Mouse (Mus musculus) left cerebral cortex, adult 9 months (tissue): ENCODE data around the gene Wdr82.

Source experiments
- DNase-seq, 2 experiments: peaks; one replicate each; pipeline ENCODE4 v3.0.0; 2022; ENCODE audit warnings: low spot score in 2 of 2

Gene Wdr82

DNA sequence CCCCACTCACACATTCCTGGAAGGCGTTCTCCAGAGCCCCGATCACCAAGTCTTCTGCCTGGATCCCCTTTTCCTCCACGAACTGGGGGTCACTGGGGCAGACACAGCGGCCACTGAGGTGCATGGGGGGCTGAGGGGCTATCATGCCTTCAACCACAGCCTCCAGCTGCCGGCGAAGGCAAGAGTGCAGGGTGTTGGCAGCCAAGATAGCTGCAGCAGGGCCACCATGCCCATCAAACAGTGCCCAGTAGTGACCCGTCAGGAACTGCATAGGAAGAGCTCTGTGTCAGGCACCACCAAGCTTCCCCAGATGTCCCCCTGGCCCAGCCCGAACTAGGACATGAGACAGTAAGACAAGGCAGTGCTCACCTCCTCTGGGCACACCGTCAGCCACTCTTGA is 27.0 kb downstream of the Wdr82 start:
- no peak for DNase-seq

DNA sequence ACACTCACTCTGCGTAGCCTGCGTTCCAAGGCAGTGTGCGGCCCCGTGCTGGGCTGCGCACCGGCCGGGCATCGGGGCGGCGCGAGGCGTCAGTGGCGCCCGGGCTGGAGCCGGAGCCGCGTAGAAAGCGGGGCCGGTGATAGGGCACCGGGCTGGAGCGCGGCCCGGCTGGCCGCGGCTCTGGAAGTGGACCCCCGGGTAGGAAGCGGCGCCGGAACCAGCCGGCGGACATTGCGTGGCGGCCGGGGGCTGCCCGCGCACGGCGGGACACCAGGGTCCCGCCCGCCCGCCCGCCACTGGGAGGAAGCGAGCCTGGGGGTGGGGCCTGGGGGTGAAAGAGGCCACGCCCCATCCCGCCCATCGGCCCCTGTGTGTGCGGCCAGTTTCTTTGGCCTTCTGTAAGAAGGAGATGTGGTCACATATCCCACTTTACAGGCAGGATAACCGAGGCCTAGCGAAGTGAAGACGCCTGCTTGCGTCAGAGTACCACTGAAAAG is 28.3 kb downstream of the Wdr82 start:
- DNase-seq: no peak

DNA sequence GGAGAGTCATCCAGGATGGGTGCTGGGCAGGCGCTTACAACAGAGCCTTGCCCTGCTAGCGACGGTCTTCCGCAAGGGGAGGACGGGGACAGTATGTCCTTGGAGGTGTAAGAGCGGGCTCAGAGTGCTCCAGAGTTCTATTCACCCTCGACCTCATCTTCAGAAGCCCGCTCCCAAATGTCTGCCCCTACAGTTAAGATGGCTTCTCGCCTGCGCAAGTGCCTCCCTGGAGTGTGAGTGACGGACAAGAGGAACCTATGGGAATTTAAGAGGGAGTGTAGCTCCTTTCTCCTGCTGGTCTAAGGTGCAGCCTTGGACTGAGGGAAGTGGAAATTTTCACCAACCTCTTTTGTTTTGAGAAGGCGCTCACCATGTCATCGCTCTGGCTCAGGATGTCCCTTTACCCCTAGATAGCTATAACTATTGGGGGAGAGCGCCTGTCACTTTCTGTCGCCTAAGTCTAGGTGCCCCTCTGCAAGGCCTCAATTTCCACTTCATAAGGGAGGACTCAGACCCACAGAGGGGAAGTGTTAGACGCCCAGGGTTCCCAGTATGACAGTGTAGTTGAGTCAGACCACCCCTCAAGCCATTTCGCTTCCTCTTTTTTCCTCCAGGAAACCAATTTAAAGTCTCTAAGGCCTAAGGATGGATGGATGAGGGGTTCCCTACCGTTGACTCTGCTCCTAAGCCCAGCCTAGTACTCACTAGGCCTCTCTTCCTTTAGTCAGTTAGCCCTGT is 29.0 kb downstream of the Wdr82 start, which contains the start of gene Ppm1m:
TSS of gene Ppm1m (minus strand) at position 212 of the 738 bp plus-strand sequence.
- no peak for DNase-seq

DNA sequence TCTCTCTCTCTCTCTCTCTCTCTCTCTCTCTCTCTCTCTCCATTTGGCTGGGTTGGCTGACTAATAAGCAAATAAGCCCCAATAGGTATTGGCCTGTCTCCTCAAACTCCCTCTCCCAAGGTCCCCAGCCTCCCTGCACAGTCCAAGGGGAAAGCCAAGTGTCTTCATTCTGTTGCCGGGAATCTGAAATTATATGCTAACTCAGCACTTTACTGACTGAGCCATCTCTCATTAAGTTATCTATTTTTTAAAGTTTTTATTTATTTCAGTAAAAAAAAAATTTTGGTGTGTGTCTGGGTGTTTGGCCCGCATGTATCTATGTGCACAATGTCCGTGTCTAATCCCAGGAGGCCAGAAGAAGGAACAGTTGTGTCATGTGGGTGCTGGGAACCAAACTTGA is 31.2 kb downstream of the Wdr82 start:
- no peak for DNase-seq

DNA sequence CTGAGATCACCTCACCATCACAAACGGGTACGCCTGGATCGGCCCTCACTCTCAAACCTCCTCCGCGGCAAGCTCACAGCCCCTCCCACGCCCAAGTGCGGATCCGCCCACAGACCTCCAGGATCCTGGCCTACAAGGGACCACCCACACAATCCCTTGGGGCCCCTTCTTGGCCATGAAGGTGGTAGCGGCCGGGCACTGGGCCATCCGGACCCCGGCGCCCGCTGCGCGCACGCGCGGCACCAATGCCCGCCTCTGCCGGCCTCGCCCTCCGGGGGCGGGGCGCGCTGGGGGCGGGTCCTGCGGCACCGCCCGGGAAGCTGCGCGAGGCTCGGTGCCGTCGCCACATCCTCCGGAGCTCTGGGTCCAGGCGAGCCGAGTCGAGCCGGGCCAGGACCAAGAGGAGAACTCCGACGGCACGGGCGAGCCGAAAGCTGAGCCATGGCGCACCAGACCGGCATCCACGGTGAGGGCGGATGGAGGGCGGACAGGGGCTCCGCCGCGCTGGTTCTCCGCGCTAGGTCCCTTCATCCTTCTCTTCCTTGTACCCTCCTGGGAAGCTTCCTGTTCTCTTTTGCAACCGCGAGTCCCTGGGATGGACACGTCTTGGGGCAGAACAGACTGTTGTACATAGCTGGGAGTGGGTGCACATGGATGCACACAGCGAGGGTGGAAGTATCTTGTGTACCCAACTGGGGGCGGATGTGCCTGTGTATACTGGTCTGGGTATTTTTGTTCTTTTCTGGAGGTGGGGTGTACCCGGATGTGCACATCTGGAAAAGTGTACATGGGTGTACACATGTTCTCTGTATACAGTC is 32.3 kb downstream of the Wdr82 start, which contains the start of gene Twf2:
TSS of gene Twf2 (plus strand) at position 290 of the 818 bp plus-strand sequence.
- DNase-seq: peak; percentile 75 to 88

DNA sequence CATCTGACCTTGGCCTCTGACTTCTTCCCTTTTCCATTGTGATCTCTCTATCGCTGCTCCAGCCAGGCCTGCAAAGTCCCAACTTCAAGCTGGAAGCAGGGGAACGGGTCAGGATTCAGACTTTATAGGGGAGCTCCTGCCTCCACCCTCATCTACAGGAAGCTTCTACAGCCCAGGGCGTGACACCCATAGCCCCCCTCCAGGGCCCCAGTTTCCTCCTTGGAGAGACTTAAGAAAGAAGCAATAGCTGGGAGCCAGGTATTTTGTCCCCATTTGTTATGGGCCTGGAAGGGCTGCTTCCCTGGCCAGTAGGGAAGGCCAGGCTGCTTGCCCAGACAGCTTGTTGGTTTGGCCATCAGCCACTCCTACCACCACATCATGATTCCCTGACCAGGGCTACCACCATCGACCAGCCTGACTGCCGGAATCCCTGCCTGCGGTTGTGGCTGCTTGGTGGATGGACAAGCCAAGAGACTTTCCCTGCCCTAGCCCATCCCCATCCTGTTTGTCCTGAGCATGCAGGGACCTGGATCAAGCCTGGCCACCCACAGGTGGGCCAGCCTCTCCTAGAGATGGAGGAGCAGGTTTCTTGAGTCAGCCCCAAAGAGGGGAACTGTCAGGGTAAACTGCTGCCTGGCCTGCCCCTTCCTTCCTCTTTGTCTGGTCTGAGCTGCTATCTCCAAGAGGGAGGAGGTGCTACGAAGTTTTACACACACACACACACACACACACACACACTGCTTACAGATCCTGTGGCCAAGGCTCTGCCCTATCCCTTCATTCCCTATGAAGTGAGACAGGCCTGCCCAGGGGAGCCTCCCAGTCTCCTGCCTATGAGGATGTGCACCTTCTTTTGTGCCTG is 33.5 kb downstream of the Wdr82 start:
- no peak for DNase-seq

DNA sequence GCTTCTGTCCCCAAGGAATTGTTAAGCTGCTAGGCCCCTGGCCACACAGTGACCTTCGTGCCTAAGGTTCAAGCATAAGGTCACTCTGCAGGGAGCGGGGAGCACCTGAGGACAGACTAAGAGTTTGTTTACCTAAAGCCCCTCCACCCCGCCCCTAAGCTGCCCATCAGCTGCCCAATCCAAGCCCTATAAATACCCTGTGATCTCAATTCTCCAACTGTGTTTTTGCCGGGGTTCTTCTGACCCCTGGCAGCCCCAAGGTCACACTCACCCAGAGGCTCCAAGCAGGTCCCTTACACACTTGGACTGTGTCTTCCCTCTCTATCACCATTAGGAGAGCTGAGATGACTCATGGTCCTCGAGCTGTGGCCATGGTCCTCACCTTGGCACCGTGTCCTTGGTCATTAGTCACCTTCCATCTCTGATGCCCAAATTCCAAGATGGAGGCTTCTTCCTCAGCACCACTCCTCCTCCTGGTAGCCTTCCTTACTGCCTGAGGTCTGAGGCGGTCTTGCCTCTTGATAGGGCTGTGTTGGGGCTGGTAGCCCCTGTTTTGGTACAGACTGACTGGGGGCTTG is 35.1 kb downstream of the Wdr82 start:
- no peak for DNase-seq

DNA sequence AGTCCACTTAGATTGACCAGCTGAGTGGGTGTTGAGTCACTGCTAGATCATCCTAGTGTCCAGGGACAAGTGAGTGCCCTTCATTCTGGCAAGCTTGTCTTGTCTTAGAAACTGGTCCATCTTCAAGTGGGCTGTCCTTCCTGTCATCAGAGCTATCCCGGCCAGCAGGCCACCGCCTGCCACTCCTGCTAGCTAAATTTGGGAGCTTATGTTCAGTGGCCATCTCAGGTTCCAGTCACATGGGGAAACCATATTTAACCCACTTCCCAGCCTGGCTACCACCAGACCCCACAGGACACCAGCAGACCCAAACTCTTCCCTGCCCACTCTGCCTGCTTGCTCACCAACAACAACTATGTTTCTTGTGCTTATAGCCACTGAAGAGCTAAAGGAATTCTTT is 35.8 kb downstream of the Wdr82 start:
- DNase-seq: no peak

DNA sequence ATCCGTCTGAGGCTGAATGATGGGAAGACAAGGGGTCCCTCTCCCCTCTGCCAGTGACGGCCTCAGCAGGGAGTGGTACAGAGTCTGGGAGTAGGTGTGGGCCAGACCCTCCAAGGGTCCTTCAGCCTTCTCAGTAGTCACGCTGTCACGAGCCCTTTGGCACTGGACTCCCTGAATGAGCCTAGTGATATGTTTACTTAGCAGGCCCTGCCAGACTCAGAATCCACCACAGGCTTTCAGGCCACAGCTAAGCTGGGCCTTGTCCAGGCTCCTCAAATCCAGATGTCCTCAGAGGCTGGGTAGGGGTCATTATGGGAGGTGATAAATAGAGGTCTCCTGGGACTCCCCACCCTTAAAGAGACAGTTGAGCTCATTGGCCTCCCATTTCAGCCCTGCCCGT is 37.5 kb downstream of the Wdr82 start:
- no peak for DNase-seq

DNA sequence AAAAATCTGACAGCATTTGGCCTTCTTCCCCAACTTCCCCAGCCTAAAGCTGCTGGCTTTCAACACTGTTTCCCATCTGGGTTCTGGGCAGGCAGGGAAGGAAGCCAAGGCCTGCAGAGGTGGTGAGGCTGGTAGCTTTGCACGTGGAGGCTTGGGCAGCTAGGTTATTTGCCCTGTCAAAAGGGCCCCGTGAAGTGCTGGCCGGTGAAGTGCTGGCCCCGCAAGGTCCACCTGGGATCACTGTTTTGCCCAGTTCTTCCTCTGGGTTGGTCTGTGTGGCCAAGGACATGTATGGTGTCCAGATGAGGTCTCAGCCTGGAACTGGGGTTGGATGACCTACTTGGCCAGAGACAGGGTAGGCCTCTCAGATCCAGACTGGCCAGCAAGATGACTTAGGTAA is 39.2 kb downstream of the Wdr82 start:
- no peak for DNase-seq

DNA sequence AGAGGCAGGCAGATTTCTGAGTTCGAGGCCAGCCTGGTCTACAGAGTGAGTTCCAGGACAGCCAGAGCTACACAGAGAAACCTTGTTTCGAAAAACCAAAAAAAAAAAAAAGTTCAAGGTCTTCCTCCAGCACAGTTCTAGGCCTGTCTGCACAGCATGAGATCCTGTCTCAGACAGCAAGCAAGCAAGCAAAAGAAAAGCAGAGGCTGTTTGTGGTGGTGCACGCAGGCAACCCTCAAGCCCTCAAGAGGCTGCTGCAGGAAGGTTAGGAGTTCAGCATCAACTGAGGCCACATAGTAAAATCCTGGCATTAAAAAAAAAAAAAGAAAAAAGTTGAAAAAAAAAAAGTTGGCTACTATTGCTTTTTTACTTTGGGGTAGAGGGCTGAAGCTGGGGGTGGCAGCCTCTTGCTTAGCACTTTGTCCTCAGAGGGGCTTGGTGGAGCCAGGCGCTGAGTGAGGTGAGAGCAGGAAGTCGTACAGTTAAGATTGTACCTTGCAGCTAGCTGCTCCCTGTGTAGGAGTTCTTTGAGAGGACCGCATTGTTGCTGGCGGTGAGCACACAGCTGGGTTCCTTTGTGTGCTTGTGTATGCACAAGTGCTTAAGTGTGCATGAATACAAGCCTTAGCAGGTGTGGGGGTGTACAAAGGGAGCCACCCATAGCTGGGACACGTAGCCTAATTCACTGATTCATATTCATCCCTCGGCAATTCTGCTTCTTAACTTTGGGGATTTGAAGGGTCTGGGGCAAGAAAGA is 40.3 kb downstream of the Wdr82 start:
- DNase-seq: no peak

DNA sequence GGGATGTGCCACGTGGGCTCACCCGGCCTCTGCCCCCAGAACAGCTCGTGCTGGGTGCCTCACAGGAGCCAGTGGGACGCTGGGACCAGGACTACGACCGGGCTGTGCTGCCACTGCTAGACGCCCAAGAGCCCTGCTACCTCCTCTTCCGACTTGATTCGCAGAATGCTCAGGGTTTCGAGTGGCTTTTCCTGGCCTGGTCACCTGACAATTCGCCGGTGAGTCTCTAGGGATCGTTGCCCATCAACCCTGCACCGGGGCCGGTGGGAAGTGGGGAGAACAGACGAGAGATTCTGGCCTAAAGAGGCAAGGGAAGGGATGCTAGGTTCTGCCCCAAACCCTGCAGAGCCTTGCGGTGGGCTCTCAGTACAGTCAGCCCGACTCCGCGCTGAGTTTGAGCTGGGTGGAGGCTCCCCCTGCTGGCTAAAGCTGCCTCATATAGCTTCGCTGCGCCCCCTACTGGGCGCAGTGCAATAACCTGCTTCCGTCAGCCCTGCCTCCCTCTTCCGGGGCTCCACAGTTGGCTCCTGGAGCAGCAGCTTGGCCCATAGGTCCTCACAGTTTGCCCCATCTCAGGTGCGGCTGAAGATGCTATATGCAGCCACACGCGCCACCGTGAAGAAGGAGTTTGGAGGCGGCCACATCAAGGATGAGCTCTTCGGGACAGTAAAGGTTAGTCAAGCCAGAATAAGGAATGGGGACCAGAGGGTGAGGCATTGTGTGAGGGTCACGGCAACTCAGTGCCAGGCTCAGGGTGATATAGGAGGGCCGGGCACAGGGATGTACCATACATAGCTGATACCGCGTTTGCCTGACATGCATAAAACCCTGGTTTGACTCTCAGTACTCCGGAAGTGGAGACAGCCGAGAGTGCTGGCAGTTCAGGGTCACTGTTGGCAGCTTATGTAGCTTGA is 41.2 kb downstream of the Wdr82 start:
- DNase-seq: peak in 1 of 2 experiments; percentile 86

DNA sequence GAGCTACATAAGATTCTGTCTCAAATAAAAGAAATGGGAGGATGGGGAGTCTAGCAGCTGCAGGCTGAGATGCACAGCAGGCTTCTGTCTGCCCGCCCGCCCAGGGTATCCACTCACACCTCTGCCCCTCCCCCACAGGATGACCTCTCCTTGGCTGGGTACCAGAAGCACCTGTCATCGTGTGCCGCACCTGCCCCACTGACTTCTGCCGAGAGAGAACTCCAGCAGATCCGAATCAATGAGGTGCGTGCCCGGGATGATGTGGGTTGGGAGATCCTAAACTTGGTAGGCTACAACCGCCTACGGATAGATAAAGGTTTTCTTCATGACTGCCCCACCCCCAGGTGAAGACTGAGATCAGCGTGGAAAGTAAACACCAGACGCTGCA is 41.9 kb downstream of the Wdr82 start:
- no peak for DNase-seq

DNA sequence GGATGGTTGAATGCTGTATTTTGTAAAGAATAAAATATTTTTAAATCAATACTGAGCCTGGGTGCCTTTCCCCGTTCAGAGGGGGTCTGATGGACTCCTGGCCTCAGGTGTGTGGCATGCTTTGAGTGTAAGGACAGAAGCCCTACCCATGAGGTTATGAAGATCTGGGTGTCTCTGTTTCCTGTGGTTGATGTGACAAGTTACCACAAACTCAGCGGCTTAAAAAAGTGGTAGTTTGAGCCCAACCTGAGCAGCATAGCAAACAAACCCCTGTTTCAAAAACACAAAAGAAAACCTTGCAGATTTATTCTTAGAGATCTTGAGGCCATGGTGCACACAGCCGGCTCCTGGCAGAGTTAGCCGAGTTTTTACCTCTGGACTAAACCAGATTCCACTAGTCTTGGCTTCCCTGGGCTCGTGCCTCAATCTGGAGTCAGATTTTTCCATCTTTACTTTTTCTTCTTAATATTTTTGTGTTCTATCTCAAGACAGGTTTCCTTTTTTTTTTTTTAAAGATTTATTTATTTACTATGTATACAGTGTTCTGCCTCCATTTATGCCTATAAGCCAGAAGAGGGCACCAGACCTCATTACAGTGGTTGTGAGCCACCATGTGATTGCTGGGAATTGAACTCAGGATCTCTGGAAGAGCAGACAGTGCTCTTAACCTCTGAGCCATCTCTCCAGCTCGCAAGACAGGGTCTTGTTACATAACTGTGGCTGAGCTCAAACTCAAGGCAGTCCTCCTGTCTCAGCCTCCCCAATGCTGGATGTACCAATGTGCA is 44.8 kb downstream of the Wdr82 start:
- DNase-seq: no peak

DNA sequence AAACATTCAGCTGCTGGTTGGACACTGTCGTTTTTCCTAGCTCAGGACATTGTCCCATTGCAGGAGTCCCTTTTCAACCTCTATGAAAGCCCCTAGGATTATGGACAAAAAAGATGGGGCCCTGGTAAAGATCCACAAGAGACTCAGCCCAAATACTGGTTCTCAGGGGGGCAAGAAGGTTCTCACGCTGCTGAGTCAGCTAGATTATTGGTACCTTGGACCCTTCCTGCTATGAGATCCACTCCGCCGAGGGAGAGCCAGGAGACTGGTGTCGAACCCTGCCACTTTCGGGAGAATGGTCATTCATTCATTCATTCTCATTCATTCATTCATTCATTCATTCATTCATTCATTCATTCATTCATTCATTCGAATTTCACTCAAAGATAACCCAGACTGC is 46.2 kb downstream of the Wdr82 start:
- no peak for DNase-seq

DNA sequence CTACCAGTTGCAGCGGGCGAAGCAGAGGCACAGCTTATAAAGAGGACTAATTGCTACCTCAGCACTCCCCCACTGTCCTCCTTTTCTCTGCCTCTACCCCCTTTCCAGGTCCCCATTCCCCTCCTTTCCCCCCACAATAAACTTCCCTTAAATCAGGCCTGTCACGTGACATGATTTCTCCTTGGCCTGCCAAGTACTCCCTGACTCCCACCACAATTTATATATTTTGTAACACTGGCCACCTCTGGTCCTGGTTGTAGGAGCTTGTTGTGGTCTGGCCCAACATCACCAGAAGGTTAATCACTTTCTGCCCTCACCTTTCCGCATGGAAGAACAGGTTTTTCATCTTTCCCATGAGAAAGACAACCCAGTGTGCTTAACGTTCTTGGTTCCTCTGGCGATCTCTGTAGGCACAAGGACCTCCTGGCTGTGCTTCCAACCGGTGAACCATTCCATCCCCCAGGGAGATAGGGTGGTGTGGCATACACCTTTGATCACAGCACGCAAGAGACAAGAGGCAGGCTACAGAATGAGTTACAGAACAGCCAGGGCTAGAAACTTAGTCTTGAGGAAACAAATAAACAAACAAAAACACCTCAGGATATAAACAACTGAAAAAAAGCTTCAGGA is 50.3 kb downstream of the Wdr82 start:
- DNase-seq: no peak

DNA sequence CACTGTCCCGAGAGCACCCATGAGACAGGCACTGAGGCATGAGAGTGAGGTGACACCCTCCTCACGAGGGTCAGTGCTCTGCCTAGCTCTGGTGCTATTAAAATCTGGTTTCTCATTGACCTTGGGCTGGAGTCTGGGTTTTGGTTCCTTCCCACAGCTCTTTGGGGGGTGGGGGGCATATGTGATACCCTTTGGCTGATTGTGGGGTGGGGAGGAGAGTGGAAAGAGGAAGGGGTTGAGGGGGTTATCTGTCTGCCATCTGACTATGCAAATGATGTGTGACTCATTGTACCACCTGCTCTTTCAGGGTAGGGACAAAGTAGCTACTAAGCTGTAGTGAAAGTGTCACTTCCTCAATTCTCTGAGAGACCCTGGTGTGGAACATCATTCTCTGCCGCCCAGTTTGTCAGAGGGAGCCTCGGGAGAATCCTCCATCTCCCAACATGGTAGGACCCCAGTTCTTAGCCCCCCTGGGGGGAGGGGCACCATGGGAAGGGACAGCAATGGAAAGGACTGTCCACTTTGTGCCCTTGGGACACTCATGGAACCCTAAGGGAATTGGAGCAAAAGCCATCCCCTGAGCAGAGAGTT is 51.6 kb downstream of the Wdr82 start, which contains the start of gene Tlr9:
TSS of gene Tlr9 (plus strand) at position 338 of the 591 bp plus-strand sequence.
- DNase-seq: no peak

DNA sequence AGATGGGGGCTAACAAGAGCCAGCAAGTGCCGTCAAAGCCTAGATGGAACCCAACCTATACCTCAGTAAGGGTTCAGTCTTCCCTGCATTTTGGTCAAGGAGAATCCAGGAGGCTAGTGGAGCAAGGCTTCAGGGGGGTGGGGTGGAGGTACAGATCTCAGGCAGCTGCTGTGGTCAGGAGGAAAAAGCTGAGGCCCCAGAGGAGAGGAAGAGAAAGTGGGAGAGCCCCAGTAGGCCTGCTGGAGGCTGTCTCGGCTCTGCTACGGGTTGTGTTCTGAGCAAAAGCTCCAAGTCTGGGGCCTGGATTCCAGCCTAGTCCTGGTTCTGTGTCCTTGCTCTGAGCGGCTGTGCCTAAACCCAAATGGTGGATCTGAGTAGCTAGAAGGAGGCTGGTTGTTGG is 52.3 kb downstream of the Wdr82 start:
- DNase-seq: no peak
